ENCODE assay signal across 6 mouse cellular contexts in the genomic region with DNA sequence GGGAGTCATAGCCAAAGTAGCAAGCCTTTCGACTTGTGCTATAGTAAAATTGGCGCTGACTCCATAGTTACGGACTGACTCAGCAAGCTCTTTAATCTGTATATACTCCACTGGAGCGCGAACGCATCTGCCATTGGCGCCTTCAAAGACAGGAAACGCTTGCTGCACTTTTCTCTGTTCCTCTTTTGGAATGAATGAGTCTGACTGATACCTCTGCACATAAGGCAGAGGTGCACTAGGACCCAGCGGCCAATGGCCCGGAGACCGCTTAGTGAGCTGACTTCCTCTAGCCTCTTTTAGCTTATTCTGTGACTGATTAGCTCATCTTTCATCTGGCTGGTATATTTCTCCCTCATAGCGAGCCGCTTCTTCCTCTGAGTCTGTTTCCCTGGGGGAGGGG. TPM values are rescaled to one million over a fixed set of nuclear protein-coding genes. Genes with fewer than 3 reads are reported as not detected.
"Had no signal": no experiment of that assay in that cellular context is flagged by ENCODE, and none has a peak within 500 bp of the region (broad histone marks: within the 10 kb centered on the region; RNA-seq: fewer than 3 reads in every experiment).

No protein-coding gene starts in this region.

RNA-seq across cellular contexts. Expression of gene Nxpe5, which starts 9.1 kb away (rescaled TPM):
- total RNA-seq: neutrophil, adult 5-6 weeks had no signal
- polyA plus RNA-seq: neural tube, embryonic 13.5 days; neural tube, embryonic 14.5 days; neural tube, embryonic 15.5 days; stomach, embryonic 14.5 days; stomach, embryonic 15.5 days had no signal
